Mouse (Mus musculus) mature B cell (primary cell): Measurements from ENCODE around the gene Vmn1r230.

Source experiments
- in situ Hi-C: fragments of 300-500 bp; cut with MboI; formaldehyde crosslinking; loops from 2 replicates; pipeline ENCODE4 v1.14.3; 2019

Gene Vmn1r230

DNA sequence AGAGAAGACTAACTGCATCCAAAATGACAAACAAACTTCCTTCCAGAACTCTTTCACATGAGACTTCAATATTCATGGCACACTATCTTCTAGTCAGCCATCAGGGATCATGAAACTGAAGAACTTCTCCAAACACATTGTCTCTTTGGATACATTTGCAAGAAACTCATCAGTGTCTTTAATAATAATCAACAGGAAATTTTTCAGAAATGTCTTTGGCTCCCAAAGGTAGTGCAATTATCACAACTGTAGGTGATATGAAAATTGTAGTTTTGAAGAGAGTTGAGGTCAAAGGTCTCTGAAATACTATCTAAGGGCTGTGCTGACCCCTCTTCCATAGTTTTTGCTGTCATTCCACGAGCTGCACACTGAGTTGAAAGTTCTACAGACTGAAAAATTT lies at the start of gene Vmn1r230:
TSS of gene Vmn1r230 (plus strand) at position 301 of the 400 bp plus-strand sequence.
- in situ Hi-C loops = no loop called here

DNA sequence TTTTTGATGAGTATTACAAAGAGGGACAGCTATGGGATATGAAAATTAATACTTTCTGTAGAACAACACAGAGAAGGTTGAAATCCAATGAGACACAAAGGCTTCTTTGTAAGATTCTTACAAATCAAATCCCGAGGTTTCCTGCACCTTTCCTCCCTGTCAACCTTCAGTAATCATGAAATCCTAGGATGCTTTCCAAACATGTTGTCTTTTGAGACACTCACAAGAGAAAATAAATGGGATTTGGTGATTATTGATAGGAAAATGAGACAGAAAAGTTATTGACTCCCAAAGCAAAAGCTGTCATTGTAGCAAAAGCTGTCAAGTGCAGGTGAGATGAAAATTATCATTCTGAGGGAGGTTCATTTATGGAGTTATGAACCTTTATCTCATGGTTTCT lies 29.0 kb upstream of the Vmn1r230 start, which contains the start of gene Vmn1r229:
TSS of gene Vmn1r229 (plus strand) at position 301 of the 400 bp plus-strand sequence.
- in situ Hi-C loops = no loop called here
